Mouse (Mus musculus): Measurements from ENCODE around the gene Frmd4a. TPM values are rescaled to one million over a fixed set of nuclear protein-coding genes. Genes with fewer than 3 reads are reported as not detected.
A peak's percentile ranks its signal among the peaks of the same experiment; 100 is the strongest.

Frmd4a gene
- total RNA-seq, 2 experiments from 2014 or later = 79.2 to 169 TPM

DNA sequence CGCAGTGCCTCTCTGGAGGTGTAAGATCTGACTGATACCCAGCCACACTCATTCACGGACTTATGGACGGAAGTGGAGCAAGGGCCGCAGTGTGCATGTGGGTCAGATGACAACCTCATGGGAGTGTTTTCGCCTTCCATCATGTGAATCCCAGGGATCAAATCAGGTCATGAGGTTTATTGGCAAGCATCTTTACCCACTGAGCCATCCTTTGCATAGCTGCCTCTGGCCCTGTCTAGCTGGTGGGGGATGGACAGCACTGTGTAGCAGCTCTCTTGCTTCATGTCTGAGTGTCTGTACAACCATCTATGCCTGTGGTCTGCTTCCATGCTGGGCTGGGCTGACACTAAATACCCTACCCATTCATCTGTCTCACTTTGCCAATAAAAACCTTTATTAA lies 443.4 kb downstream of the Frmd4a start:
- no peak for ATAC-seq (replicated peaks; ENCODE audit: low FRiP score, poor library complexity, severe bottlenecking)

DNA sequence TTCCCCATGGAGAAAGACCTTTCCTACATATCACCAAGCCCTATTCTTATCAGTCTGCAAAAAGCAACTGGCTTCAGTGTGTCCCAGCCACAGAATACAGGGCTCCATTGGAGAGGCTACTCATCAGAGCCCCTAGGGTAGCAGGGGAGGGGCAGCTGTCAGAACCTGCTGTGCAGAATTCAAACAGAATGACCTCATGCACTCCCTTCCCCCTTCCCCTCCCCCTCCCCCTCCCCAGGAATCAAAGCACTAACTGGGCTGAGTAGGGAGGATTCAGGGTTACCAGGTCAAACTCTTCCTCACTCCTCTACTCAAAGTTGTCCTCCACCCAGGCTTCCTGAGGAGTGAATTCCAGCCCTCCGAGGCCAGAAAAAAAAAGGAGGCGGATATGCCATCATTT lies 444.0 kb downstream of the Frmd4a start:
- no peak for ATAC-seq (replicated peaks; ENCODE audit: low FRiP score, poor library complexity, severe bottlenecking)

DNA sequence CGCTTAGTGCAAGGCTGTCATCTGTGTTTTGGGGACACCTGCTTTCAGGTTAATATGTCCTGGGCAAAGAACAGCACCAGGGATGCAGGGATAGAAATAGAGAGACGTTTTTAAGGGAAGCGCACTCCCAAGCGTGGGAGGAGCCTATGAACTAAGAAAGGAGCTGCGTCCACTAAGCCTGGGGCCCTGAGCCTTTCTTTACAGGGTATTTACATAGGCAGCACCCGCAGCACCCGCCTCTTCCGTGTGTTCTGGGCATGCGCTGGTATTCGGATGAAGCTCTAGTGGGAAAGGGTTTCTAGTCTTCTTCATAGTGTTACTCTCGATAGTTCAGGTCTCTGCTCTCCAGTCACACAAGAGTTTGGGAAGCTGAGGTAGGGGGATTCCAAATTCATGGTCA lies 445.0 kb downstream of the Frmd4a start:
- no peak for ATAC-seq (replicated peaks; ENCODE audit: low FRiP score, poor library complexity, severe bottlenecking)

DNA sequence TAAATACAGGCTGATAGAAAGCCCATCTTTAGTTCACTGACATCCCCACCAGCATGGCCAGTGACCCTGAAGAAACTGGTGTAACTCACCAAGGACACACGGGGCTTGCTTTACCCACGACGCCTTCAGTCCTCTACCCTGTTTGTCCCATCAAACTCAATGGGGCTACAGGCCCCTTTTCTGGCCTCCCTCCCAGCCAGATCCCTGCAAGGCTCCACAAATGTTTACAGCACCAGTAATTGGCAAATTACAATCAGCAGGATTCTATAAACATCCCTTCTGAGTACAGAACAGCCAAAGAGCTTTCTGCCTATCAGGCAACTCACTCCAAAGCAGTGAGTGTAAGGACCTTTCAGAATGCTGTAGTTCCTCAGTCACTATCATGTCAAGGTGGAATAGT lies 448.6 kb downstream of the Frmd4a start:
- no peak for ATAC-seq (replicated peaks; ENCODE audit: low FRiP score, poor library complexity, severe bottlenecking)

DNA sequence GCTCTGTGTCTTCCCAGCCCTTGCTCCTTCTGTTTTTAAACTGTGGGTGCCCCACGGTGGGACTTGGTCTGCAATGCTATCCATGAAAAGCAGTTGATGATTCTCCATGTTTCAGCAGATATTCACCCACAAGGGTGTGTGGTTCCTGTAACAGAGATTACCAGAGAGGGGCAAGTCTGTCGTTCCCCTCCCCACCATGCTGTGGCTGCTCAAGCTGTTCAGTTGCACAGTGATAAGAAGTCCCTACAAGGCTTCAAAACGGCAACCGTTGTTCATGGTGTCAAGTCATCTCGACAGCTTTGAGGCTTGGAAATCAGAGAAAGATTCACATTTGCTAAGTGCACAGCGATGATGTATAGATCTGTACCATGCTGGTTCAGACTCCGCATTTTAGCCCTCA lies 449.8 kb downstream of the Frmd4a start:
- no peak for ATAC-seq (replicated peaks; ENCODE audit: low FRiP score, poor library complexity, severe bottlenecking)

DNA sequence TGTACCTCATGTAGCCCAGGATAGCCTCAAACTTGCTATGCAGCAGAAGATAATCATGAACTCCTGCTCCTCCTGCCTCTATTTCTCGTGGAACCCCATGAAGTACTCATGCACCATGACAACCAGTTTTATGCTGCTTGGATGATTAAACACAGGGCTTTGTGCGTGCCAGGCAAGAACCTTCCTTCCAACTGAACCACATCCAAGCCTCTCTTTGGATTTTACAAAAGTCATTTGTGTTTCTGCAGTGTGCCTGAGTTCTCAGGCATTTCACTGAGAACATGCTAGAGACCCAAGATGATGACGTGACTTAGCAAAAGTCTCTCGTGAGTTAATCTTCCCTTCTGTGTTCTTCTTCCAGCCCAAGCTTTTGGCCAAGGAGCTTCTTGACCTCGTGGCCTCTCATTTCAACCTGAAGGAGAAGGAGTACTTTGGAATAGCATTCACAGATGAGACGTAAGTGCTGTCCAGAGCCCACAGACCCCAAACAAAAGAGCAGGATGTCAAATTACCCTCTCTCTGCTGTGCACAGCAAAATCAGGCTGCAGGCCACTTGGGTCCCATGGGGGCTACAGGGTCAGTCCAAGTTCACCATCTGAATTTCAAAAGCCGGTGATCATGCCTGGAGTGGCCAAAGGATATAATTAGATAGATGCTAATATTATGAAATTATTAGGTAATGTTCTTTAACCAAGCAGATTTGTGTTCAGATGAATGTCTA lies 455.4 kb downstream of the Frmd4a start:
- no peak for ATAC-seq (replicated peaks; ENCODE audit: low FRiP score, poor library complexity, severe bottlenecking)

DNA sequence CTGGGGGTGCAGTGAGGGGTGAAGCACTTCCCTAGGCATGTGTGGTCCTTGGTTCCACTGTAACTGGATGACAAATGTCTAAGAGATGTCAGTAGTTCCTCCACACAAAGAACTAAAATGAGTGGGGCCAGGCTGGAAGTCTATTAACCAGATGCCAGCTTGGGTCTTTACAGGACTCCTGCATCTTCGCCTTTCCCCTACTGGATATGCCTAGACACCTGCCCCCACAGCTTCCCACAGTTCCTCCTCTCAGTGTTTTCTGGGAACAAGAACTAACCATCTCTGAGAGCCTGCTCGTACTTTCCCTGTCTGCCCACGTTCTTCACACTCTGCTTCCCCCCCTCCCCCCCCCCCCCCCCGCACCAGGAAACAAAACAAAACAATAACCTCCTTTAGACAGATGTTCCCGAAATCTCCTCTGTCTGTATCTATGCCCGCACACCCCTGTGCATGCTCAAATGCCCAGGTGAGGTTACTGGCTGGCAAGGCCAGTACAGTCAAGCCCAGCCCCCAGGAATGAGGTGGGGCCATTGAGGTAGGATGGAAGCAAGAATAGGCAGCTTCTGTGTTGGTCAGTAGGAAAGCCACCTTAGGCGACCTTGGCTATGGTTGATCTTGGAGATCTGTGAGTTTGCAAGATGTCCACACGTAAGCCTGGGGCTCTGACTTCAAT lies 456.5 kb downstream of the Frmd4a start:
- no peak for ATAC-seq (replicated peaks; ENCODE audit: low FRiP score, poor library complexity, severe bottlenecking)

DNA sequence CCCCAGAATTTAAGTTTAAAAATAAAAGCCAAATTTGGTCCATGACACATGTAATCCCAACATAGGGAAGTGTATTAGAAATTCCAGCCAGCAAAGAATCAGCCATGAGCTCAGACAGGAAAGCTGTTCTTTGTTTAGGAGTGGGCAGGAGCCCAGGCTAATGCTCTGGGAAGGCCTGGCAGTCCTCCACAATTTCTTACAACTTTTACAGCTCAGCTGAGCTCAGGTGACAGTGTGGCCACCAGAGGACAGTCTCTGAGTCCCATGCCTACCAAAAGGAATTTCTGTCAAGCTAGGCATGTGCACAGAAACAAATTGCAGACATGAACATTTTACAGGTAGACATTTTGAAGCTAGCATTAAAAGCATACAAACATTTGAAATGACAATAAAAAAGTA lies 457.0 kb downstream of the Frmd4a start:
- no peak for ATAC-seq (replicated peaks; ENCODE audit: low FRiP score, poor library complexity, severe bottlenecking)

DNA sequence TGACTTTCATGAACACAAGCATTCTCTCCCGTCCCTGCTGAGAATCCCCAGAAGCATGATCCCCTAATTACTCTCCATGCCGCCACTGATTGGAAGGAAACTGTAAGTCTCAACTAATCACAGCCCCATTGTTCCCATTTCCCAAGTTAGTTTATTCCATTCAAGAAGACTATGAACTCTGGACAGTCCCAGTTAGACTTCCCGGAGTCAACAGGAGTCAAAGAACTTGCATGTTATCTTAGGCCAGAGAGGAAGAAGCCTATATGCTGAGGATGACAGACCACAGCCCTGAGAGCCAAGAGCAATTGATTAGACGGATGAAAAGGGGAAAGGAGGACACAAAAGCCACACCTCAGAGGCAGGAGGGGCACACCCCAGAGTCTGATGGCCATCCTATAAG lies 458.5 kb downstream of the Frmd4a start:
- ATAC-seq (replicated peaks; ENCODE audit: low FRiP score, poor library complexity, severe bottlenecking) = no peak

DNA sequence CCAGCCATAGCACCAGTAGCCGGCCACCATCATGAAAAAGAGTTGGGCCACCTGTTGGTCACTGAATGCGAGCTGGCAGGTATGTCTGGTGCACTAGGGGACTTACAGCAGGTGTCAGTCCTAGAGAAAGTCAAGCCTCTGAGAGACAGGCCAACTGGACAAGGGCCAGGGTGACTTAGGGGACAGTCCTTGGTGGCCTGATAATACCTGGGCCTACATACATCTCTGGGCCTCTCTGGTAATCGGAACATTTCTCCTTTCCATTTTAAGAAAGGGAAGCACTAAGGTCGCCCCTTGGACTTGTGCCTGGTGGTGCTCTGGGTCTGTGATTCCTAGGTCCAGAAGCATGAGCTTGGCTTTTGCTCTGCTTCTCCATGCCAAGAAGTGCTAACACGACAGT lies 459.1 kb downstream of the Frmd4a start:
- ATAC-seq (replicated peaks; ENCODE audit: low FRiP score, poor library complexity, severe bottlenecking) = no peak

DNA sequence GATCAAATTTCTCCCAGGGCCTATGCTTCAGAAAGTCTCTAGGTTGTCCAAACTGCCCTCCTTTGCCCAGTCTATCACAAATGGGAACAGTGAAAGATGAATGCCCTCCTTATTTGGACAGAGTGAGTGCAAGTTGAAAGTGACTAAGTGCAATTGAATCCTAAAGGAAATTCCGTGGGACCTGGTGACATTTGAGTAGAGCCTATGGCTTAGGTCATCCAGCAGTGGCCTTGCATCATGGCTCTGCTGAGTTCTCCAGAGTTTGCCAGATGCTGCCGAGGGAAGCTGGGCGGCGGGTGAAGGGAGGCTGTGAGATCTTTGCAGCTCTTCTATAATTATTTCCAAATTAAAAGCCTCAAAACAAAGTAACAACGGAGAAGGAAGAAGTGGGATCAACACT lies 459.8 kb downstream of the Frmd4a start:
- ATAC-seq (replicated peaks; ENCODE audit: low FRiP score, poor library complexity, severe bottlenecking) = no peak

DNA sequence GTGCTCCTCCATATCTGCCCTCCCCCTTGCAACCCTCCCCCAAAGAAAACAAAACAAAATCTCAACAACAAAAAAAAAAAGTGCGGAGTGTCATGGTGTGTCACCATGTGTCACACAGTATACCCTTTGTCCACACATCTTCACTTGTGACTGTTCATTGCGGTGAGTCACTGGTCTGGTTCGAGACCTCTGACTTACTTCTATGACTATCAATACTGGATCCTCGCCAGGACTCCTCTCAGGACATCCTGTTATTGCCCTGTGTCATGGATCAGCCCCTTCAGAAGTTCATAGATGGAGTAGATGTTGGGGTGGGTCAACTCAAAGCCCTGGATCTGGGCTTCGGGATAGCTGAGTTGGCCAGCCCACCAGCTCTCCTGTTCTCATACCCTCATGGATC lies 462.7 kb downstream of the Frmd4a start:
- no peak for ATAC-seq (replicated peaks; ENCODE audit: low FRiP score, poor library complexity, severe bottlenecking)

DNA sequence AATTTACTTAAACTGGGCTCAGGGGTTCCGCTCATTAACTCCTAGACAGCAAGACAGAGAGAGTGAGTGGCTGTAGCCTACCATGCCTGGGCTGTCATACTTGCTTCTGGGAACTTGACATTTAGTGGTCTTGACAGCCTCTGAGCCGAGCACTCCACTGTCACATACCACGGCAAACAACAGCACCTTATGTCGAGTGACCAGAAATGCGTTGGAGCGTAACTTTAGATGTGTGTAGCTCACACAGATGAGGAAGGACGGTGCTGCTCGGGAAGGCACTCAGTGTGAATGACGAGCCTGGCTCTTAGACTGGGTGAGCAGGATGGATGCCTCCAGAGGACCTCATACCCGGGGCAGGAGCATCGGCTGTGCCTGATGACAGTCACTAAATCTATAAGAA lies 463.6 kb downstream of the Frmd4a start:
- no peak for ATAC-seq (replicated peaks; ENCODE audit: low FRiP score, poor library complexity, severe bottlenecking)

DNA sequence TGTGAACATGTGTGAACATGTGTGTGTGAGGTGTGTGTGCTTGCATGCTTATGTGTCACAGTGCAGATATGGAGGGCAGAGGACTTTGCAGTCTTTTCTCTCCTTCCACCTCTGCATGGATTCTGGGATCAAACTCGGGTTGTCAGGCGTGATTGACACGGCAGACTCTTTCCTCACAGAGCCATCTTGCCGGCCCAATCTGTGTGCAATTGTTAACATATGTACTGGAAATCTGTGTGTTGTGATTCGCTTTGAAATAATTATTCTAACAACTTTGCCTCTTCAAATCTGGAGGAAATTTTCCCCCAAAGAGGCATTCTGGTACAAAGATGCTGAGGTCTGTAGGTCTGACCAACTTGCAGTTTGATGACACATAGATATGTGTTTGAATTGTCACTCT lies 468.7 kb downstream of the Frmd4a start:
- no peak for ATAC-seq (replicated peaks; ENCODE audit: low FRiP score, poor library complexity, severe bottlenecking)

DNA sequence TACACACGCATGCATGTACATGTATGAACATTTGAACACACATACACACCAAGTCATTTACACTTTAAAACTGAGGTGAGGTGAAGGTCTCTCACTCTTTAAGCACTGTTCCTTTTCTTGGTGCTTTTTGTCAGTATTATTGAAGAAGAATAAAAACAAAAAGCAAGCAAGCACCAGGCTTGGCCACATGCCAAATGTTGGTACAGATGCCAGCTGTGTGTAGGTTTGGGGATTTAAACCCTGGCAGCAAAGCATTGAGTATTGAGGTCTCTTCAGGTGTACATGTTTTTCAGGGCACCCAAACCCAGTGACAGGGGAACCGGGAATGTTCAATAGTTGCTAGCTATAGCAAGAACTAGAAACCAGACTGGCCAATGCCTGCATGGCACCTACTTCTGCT lies 469.8 kb downstream of the Frmd4a start:
- ATAC-seq (replicated peaks; ENCODE audit: low FRiP score, poor library complexity, severe bottlenecking) = no peak

DNA sequence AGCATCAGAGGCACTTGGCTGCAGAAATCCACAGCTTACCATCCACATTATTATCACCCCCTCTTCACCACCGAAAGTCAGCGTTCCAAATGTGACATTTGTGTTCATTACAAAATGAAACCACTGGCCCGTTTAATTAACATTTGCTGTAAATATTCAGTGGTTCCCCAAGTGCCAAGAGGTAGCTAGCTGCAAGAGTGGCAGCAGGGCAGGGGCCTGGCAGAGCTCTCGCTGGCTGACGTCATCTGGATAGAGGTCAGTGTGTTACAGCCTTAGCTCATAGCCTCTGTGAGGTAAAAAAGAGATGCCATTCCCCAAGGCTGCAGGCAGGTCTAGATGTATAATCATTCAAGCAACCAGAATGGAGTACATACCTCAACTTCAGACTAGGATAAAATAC lies 473.3 kb downstream of the Frmd4a start:
- no peak for ATAC-seq (replicated peaks; ENCODE audit: low FRiP score, poor library complexity, severe bottlenecking)

DNA sequence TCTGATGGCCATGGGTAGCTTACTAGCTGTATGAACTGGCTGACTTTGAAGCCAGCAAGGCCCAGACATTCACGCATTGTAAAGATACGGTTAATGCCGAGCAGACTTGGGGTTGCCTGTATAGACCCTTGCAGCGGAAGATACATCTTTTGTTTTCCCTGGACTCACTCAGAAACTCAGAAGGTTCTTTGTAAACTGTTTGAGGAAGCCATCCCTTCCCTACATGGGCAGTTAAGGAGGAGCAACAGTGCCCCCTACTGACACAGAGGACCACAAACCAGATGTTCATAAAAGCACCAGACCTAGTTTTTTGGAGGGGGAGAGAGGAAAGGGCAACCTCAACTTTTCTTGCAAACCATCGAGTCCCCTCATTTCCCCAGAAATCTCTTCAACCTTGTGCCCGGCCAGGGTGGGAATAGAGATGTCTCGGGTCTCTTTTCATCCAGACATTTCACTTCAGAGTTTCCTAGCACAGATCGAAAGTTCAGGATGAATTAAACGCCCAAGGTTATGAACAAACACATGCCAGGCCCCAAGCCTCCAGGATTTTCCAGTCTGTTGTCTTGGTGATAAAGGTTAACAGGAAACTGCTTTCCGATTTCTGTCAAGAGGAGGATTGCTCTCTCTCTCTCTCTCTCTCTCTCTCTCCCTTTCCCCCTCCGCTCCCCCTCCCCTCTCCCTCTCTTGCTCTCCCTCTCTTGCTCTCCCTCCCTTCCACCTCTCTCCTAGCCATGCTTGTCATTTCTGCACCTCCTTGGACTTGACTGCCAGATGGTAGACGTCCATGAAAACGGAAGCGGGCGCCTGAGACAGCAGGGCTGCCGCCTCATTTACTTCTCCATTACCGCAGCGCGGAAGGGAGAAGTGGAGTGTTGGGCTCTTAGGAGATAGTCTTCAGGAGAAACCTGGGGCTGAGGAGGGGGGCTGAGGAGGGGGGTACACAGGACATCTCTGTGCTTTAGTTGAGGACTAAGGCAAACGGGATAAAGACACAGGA lies 475.3 kb downstream of the Frmd4a start:
- no peak for ATAC-seq (replicated peaks; ENCODE audit: low FRiP score, poor library complexity, severe bottlenecking)

DNA sequence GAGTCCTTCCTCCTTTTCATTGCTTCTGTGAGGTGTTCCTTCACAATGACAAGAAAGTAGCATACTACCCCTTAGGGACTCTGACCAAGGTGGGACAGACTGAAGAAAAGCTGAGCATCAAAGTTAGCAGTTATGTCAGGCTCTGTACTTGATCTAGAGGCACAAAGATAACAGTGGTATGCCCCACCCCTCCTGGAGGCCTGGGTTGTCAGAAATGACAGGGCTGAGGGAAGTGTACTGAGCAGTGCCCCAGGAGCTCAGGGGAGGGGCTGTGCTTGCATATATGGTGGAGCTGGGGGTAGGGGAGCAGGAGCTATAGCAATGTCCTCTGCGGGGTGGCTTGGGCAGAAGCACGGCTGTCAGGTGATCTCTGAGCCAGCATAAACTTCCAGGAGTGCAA lies 477.0 kb downstream of the Frmd4a start:
- ATAC-seq (replicated peaks; ENCODE audit: low FRiP score, poor library complexity, severe bottlenecking) = no peak; the same call in 1 of the 2 replicates

DNA sequence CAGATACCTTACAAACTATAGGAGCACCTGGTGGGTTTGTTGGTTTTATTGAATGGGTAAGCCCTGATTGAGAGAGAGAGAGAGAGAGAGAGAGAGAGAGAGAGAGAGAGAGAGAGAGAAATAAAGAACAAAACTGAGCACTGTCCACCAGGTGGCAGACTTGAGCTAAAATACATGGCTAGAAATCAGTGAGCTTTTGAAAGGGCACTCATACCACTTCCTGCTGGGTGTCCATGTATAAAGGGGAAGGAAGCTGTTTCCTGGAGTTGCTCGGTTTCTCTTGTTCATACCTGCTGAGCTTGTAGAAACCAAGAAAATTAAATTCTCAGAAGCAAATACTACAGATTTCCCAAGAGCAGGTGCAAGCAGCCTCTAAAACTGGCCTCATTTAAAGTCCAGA lies 481.7 kb downstream of the Frmd4a start:
- ATAC-seq (replicated peaks; ENCODE audit: low FRiP score, poor library complexity, severe bottlenecking) = peak; percentile 69; the same call in 1 of the 2 replicates

DNA sequence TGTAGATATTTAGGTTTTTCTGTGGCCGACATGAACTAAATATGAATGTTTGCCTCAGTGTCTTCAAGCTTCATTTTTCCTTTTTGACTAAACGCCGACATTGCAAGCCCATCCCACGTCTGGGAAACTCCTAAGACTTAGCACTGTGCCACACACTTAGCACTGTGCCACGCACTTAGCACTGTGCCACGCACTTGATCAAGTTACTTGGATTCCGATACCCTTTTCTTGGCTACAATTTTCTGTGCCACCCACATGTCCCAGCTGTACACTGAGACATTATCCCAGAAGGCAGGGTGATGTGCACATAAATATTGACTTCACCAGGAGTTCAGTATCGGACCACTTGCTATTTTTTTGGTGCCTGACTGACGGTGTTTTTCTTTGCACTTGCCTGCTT lies 482.4 kb downstream of the Frmd4a start:
- no peak for ATAC-seq (replicated peaks; ENCODE audit: low FRiP score, poor library complexity, severe bottlenecking)

Data from erythroid progenitor cell, adult 5-6 weeks (primary cell).